Mouse (Mus musculus) olfactory bulb, adult 2 months (tissue): Measurements from ENCODE around the gene Pdzd2.

Experiments
- CTCF ChIP-seq: fragments of 200-500 bp; IDR thresholded peaks from 2 replicates; pipeline ENCODE4 v1.5.1; 2012; ENCODE audit warnings: low read depth, mild to moderate bottlenecking, low read length, moderate library complexity; ENCODE audit not compliant: insufficient read depth
- POLR2A ChIP-seq: fragments of 200-500 bp; IDR thresholded peaks from 2 replicates; pipeline ENCODE4 v1.6.1; 2012; ENCODE audit warnings: mild to moderate bottlenecking, low read depth, low read length, moderate library complexity; ENCODE audit not compliant: insufficient read depth

DNA sequence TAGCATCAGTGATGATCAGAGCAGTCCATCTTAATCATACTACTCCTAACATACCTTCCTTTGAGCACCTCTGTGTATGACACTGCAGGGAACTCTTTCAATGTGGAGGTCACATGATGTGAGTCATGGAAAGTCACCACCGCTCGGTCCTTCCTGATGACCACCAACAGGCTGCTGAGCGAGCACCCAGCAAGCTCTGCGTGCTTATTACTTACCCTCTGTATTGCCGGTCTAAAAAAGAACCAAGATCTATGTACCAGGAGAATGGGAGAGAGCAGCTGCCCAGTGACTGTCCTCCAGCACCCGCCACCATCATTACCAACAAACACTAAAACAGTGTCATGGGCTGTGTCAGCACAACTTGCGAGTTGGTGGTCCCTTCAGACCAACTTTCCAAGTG lies 84.4 kb downstream of the Pdzd2 start:
- TF ChIP-seq POLR2A (no peak), CTCF (no peak)
